Mouse (Mus musculus): Measurements from ENCODE around the gene Aph1c. TPM values are rescaled to one million over a fixed set of nuclear protein-coding genes. Genes with fewer than 3 reads are reported as not detected.
A peak's percentile ranks its signal among the peaks of the same experiment; 100 is the strongest.
"Not testable (repeated sequence)": the region's sequence is repeated elsewhere in the genome, so short reads cannot be mapped to it uniquely, and the experiment has no call there.

Gene Aph1c
- total RNA-seq, 2 experiments from 2014 or later: 6.6 to 11.4 TPM

DNA sequence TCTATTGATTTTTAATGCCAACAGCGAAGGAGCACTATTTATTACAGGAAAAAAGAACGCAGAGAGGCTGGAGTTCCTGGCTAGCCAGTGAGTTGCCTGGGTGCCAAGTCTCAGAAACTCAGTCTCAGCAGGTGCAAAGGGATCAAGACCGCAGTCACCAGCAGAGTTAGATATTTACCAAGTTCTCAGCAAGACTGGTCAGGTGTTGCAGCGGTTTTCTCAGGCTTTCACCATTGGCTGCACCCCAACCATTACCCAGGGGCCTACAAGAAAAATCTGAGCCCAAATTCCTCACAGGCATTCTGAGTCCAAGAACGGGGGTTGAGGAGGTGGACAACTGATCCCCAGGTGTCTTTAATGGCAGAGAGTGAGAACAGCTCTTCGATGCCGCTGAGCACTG is 675 bp downstream of the Aph1c start:
- DNase-seq: no peak

DNA sequence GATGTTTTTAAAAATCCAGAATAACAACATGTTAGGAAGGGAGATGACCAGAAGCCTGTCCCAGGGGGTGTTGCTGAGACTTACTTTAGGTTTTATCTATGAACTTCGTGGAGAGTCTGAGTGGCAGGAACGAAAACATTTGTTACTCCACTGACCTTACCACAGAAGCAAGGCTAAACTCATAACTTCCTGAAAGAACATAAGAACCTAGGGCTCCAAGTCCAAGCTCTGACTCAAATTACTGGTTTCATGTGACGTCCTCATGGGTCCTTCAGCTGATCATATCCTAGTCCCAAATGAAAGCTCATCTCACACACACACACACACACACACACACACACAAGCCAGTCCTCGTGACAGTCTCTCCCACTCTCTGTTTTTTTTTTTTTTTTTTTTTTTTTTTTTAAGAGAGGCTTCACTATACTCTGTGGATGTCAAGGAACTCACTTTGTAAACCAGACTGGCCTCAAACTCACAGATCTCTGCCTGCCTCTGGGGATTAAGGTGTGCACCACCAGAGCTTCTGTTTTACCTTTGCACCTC is 2.1 kb downstream of the Aph1c start:
- DNase-seq: peak in 1 of 2 experiments; percentile 16

DNA sequence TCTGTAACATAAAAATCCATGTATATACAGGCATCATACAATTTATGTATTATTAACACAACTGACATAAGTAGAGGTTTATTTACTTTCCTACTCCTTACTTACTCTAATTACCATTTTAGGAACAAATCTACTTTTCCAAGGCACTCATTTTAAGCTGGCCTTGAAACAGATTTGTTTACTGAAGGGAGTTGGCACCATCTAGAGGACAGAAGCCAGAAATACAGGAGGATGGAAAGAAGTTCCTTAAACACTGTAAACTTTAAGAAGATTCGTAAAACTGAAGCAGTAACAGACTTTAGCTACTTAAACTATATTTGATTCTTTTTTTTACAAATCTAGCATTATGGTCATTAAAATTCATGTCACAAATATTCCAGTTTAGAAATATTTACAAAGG is 8.5 kb downstream of the Aph1c start:
- DNase-seq: peak in 1 of 2 experiments; percentile 45

DNA sequence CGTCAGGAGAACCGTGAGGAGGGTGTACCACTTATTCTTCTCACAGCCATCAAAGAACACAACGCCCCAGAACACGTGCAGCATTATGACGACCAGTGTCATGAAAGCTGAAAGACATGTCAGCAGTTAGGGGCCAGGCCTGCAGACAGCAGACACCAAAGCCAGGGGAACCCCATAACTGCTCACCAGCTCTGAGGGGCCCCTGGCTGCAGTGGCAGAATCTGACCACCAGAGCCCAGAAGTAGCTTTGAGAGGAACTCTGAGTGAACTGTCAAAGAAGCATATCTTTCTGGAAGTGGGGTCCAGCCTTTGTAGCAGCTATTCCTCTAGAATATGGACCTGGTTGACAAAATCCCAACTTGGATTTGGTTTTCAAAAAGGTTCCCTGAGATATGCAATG is 12.3 kb downstream of the Aph1c start:
- DNase-seq: not testable (repeated sequence)

DNA sequence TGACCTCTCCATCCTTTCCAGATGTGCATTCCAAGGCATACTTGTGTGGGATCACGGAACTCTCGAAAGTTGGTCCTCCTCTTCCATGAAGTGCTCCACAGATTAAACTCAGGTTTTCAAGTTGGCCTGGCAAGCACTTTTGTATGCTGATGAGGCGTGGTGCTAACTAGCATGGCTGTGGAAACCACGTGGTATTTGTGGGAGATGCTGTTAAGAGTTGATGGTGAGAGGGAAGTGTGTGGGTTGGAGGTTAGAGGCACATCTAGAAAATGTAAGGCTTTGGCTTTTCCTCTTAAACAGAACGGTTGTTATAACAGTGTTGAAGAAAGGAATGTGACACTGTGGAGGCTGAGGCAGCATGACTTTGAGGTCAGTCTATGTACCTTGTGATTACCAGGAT is 13.5 kb downstream of the Aph1c start:
- no peak for DNase-seq

DNA sequence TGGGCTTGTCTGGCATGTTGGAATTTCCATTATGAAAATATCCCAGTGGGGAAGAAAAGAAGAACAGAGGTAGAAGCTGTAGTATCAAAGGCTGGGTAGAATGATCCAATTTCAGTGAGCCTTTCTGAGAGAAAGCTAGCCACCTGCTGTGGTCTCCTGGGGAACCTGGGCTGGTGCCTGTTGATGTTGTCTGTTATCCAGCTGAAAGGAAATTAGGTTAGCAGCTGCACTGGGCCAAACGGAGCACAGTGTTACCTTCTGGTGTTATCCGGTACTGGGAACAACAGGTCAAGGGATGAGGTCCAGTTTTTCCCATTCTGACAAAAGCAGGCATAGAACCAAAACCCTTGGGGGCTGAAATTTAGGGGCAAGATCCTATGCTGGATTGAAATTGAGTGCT is 21.1 kb downstream of the Aph1c start:
- no peak for DNase-seq

DNA sequence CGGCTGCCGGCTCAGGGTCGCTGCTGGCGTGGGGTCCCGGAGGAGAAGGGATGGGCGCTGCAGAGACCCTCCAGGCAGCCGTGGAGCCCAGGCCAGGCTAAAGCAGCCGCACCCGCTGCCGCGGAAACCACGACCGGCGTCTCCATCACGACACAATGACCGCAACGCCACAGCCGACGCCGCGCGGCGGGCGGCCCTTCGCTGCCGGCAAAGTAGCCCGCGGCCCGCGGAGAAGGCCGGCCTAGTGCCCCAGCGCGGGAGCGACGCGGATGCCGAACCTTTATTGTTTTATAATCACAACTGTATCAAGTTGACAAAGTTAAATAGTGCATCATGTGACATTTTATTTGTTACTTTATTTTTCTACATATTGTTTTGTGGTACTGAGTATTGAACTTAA is 28.6 kb downstream of the Aph1c start:
- peak in 1 of 2 experiments; percentile 11 for DNase-seq

DNA sequence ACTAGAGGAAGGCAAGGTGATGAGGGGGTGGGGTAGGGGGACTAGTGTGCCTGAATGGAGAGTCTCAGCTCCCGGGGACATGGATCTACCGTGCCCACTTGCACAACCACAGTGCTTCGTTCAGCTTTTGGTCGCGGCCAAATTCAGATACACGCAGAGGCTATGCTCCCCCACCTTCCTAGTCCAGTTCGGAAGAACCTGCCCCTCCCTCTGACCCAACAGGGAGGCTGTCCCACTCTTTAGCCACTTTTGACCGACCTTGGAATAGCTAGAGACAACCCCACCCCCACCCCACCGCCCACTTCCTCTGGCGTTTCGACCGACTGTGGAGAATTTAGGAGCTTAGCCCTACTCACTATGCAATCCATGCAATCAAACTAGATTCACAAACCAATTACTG is 32.6 kb downstream of the Aph1c start:
- no peak for DNase-seq

DNA sequence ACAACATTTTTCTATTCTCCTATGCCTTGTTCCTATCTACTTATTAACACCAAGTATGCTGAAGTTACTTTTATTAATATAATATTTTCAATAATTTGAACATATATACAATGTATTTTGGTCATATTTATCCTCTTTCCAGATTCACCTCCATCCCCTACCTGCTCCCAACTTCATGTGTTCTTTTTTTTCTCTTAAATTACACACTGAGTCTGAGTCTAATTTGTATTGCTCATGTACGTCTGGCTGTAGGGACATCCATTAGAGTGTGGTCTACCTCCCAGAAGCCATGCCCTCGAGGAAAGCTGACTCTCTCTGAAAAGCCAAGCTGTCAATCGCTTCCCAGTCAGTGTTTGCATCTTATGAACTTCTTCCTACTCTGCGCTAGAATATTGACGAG is 37.8 kb downstream of the Aph1c start, which contains the start of gene Gm10647:
Gm10647 (plus strand) TSS at position 301 of the 400 bp plus-strand sequence.
- DNase-seq: no peak

DNA sequence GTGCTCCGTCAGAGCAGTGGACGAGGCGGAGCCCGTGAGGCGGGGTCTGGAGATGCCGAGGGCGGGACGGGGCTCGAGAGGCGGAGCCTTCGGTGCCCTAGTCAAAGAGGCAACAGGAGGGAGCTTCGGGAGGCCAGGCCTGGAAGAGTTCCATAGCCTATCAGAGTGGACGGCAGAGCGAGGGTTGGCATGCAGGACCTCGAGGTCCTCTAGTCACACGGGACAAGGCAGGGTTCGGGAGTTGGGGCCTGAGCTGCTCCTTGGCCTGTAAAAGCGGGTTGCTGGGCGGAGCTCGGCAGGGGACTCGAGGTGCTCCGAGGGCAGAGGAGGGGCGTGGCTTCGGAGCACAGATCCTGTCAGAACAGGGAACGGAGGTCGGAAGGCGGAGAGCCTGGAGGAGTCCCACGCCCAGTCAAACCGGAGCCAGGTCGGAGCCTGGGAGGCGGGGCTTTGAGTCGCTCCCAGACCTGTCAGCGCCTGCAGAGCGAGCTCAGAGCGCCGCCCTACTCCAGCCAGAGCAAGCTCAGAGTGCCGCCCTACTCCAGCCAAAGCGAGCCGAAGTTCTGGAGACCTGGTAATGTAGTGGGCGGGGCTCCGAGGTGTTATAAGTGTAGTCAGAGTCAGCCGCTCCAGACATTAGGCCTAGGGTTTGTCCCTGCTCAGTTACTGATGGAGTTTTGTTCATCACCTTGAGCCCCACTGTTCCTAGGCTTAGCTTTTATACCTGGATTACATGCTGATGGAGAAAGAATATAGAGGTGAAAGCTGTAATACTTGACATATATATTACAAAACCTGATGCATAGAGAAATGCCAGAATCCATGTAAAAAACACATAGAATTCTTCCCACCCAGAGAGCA is 38.8 kb downstream of the Aph1c start, which contains the start of gene Aph1b:
Aph1b (minus strand) TSS at position 27 of the 861 bp plus-strand sequence.
- DNase-seq: peak; percentile 98 to 99

DNA sequence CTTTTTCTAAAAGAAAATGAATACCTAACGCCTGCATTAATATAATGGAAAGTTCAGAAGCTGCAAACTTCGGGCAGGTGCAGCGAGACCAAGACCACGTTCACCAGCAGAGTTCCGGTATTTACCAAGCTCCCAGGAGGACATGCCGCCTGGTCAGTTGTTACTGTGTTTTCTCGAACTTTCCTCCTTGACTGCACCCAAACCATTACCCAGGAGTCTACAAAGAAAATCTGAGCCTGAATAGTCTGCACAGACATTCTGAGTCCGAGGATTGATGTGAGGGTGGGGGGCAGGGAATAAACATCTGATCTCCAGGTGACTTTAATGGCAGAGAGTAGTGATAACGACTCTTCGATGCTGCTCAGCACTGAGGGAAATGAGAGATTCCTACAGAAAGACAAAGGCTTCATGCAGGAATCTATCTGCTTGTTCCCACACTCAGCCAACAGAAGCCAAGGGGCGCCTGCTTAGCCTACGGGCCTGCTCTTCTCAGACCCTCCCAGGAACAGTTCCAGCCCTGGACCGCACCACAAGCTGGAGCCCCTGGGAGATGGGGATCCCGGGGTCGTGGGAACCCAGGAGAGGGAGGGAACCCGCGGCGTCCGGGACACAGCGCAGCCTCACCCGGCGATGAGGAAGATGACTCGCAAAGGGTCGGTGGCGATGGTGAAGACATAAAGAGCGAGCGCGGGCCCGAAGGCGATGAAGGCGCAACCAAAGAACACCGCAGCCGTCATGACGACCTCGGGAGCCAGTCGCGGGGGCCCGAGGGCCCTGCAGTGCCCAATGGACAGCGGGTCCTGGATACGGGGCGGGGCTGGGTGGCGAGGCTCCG is 39.7 kb downstream of the Aph1c start:
- DNase-seq: no peak

DNA sequence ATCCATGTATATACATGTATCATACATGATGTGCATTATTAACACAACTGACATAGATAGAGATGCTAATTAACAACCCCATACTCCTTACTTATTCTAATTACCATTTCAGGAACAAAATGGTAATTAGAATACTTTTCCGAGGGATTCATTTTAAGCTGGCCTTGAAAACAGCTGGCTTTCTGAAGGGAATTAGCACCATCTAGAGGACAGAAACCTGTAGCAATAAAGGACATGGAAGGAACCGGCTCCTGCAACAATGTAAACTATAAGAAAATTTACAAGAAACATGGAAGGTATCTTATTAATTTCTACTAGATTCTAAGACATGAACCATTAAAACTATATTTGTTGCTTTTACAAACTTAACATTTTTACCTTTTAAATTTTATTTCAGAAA is 46.7 kb downstream of the Aph1c start:
- DNase-seq: no peak

DNA sequence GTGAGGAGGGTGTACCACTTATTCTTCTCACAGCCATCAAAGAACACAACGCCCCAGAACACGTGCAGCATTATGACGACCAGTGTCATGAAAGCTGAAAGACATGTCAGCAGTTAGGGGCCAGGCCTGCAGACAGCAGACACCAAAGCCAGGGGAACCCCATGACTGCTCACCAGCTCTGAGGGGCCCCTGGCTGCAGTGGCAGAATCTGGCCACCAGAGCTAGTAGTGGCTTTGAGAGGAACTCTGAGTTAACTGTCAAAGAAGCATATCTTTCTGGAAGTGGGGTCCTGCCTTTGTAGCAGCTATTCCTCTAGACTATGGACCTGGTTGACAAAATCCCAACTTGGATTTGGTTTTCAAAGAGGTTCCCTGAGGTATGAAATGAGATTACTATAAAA is 50.0 kb downstream of the Aph1c start:
- DNase-seq: not testable (repeated sequence)

DNA sequence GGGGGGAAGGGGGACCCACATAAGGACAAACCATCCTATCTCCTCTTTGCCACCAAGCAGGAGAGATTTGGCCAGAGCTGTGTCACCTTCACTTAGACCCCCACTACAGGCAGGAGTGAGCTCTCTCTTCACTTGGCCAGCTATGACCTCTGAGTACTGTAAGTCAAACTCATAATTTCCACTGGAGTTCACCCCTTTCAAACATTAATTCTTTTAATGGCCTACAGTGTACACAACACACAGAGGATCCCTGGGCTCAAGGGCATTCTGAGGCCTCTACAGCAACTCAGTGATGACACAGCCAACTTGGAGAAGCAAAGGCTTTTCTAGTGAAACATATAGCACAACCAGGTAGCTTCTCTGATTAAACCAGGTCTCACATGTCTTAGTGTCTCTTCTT is 63.8 kb downstream of the Aph1c start:
- DNase-seq: no peak

DNA sequence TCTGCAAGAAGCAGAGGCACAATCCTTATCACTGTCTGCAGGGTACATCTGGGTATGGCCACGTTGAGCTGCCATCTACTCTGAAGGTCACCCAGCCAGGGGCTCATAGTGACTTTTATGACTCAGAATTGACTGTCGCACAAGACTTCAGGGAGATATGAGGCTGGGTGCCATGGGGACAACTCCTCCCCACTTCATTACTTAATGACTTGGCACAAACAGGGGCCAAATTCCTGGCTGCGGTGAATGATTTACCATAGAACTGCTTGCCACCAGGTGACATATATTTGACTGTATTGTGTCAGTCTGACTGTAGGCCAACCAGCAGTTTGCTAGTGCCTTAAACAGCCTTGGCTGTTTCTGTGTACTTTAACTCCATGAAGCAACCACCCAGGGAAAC is 65.3 kb downstream of the Aph1c start:
- peak; percentile 60 to 69 for DNase-seq

DNA sequence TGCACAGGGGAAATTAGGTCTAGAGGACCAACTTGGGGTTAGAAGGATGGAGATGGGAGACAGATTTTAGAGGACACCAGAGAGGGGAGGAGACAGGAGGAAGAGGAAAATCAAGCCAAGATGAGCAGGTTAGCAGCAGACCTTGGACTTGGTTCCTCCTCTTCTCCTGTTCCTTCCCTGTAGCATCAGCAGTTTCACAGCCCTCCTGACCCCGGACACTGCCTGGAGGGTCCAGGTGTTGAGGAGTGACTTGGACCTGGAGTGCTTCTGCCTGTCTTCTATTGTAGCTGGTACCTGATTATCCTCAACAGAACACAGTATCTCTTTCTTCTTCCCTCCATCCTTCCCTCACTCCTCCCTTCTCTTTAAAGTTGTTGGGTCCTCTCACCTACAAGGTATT is 65.8 kb downstream of the Aph1c start:
- DNase-seq: no peak

Other genes starting within 250 kb of the Aph1c start
- 10 to 100 TPM; 31.2 to 38.7 TPM for gene Usp3, start 241.6 kb downstream of the Aph1c start, total RNA-seq (2021)
- under 1 TPM; 0.13 to 0.23 TPM for gene Car12, start 121.0 kb downstream of the Aph1c start, total RNA-seq (2021)
- gene Aph1b, start 39.2 kb downstream of the Aph1c start, total RNA-seq (2021): 1 to 10 TPM; 4.7 to 5.5 TPM
- gene Gm10647, start 37.7 kb downstream of the Aph1c start, total RNA-seq (2021): under 1 TPM in 1 of 2 experiments, not detected in 1; 0.26 TPM
- 10 to 100 TPM; 18.9 to 21.9 TPM for gene Rab8b, start 85.0 kb upstream of the Aph1c start, total RNA-seq (2021)
- 100 to 1,000 TPM; 270 to 313 TPM for gene Rps27l, start 111.4 kb upstream of the Aph1c start, total RNA-seq (2021)
- gene Lactb, start 140.8 kb upstream of the Aph1c start, total RNA-seq (2021): 10 to 100 TPM; 16.9 to 20.5 TPM
- gene Tpm1, start 214.7 kb upstream of the Aph1c start, total RNA-seq (2021): 100 to 1,000 TPM; 145 to 272 TPM

Data from adrenal gland, postnatal 36 days (tissue).